Mouse (Mus musculus): ENCODE data around the gene Kif23. TPM values are rescaled to one million over a fixed set of nuclear protein-coding genes. Genes with fewer than 3 reads are reported as not detected.

The Kif23 gene
- 1 to 10 TPM in 1 of 2 experiments, under 1 TPM in 1; 0.58 to 1.6 TPM for total RNA-seq (2021)
- long read RNA-seq, result 0 reads

DNA sequence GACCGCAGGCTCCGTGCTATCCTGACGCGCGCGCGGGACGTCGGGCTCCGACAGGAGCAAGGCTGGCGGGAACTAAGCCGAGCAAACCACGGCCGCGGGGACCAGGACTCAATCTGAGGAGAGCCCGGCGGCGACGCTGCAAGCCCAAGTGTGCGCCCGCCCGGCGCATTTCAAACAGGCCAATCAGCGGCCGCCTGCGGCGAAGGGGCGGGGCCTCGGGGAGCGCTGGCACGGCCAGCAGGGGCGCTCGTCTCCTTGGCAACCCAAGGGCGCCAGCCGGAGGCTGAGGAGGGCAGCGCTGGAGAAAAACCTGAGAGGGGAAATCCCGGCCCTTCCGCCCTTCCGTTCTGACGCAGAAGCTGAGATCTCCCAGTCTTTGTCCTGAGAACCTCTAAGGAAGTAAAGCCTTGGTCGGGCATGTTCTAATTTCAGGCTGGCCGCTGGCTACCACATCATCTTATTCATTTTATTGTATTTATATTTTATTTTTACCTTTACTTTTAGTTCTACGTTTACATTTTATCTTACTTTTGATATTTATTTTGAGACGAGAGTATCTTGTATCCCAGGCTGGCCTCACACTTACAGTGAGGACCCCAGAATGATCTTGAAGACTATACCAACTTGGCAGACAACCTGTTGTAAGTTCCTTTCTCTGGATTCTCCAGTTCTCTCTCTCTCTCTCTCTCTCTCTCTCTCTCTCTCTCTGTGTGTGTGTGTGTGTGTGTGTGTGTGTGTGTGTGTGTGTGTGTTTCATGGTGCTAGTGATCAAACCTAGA lies at the start of gene Kif23:
Kif23 (minus strand) TSS at position 152 of the 779 bp plus-strand sequence.
- DNase-seq (ENCODE audit: low spot score in 2 of 2), result peak; percentile 87 to 93

- DNase-seq (ENCODE audit: low spot score in 2 of 2), result no peak
Measured at GRCm38 (mm10) chr9:61991158-61991557, 44.6 kb upstream of the Kif23 start.

DNA sequence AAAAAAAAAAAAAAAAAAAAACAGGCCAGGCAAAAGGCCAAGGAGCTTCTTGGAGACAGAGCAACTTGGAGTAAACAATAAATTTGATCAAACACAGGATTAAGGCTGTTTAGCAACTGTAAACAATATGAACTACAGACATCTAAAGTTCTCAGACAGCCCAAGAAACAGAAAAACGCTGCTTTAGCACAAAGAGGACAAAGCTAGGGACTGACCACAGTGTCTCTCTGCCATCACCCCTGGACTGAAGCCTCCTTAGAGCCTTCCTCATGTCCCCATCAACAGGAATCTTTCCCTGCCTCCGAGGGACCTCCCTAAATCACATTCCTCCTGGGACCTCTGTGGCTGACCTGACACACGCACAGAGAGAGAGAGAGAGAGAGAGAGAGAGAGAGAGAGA lies 44.2 kb upstream of the Kif23 start:
- DNase-seq (ENCODE audit: low spot score in 2 of 2), result no peak

GRCm38 (mm10) chr9:61986055-61986454 lies 39.5 kb upstream of the Kif23 start:
- DNase-seq (ENCODE audit: low spot score in 2 of 2), result no peak

DNA sequence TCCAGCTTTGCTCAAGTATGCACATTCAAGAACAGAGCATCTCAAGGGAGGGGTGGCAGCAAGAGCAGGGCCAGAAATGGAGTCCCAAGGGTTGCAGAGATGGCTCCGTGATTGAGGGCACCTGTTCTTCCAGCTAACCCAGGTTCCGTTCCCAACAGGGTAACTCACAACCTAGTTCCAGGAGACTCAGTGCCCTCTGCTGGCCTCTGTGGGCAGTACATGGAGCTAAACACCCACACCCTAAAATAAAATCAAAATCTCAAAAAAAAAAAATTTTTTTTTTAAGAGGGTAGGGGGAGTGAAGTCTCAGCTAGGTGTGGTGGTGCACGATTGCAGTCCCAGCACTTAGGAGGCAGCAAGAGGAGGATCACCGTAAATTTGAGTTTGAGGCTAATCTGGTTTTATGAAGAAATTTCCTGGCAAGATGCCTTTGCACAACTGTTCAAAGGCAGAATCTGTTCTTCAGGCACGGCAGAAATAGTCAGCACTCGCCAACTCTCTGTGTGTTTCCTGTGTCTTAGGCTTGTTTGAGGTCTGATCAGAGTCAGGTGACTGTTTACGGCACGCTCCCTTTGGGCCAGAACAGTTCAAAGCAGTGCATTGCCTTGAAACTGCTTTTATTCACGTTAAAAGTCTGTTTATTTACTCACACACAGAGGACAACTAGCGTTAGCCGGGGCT lies 38.7 kb upstream of the Kif23 start:
- DNase-seq (ENCODE audit: low spot score in 2 of 2), result peak in 1 of 2 experiments; percentile 66

DNA sequence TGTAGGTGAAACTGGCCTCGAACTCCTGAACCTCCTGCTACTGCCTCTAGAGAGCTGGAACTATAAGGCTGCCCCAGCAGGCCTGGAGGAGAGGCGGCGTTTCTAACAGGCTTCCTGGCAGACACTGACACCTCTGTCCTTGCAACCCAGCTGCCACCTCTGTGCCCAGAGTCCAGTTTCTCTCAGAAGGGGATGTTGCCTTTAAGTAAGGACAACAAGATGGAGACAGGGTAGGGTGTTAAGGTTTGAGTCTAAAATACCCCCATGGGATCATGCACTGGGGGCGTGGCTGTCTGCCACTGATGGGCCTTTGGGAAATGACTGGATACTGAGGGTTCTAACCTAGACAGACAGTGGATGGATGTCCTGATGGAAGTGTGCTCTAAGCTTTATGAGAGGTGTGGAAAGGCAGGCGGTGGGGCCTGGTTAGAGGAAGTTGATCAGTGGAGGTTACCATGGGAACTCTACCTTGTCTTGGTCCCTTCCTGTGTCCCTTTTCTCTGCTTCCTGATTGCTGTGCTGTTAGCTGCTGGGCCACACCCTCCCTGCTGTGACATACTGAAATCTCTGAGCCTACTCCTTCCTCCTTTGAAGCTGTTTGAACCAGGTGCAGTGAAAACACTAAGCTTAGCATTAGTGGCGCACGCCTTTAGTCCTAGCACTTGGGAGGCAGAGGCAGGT lies 36.5 kb upstream of the Kif23 start:
- no peak for DNase-seq (ENCODE audit: low spot score in 2 of 2)

DNA sequence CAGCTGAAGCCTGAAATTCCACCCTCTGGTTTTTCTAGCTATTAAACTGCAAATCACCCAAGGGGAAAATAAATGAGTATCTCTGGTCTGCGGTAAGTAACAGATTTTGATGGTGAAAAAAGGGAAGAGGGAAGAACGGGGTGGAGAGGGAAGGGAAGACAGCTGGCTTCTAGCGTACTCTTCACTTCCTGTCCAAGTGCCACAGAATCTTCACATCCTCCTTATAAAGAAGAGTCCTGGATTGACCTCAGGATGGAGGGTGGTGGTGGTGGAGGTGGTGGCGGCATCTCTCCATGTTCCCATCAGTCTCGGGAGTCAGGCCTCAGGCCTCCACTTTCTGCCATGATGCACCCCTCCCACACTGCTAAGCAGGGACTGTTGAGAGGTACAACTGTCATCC lies 35.3 kb upstream of the Kif23 start:
- DNase-seq (ENCODE audit: low spot score in 2 of 2), result no peak

GRCm38 (mm10) chr9:61979983-61980382 lies 33.4 kb upstream of the Kif23 start:
- DNase-seq (ENCODE audit: low spot score in 2 of 2), result no peak

DNA sequence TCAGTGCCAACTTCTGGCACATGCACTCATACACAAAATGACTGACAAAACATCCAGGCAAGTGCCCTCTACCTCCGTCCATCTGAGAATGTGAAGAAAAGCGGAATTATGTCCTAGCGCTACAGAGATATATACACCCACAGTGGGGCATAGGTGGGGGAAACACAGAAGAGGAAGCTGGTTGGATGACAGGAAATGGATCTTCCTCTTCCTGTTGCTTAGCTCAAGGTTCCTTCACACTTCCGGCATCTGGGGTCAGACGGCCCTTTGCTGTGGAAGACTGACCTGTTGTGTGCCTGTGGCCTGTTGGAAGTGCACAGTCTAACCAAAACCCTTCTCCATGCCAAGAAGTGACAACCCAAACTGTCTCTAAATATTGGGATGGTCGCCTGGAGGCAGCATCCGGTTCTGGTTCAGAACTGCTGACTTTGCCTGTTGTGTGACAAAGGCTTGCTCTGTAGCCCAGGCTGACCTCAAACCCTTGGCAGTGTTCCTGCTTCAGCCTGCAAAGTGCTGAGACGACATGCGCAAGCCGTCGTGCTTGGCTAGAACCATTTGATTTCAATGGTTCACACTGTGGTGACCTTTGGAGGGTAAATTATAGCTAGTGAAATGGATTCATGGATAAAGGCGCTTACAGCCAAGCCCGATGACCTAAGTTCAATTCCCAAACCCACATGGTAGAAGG lies 30.8 kb upstream of the Kif23 start:
- no peak for DNase-seq (ENCODE audit: low spot score in 2 of 2)

- no peak for DNase-seq (ENCODE audit: low spot score in 2 of 2)
Measured at GRCm38 (mm10) chr9:61972031-61972430, 25.5 kb upstream of the Kif23 start.

DNA sequence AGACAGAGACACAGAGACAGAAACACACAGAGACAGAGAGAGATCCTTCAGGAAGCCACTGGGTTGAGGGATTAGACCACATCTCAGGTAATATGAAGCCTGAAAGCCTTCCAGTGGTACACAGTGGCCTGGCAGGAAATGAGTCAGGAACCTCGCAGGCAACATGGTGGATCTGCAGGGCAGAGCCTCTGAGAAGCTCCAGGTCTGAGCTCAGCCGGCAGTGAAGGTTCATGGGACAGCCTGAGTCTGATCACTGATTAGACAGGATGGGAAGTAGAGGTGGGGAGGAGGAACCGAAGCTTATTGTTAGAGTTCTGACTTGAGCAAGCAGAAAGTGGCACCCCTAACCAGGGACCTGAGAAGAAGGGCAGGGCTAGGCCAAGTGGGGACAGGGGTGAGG lies 24.5 kb upstream of the Kif23 start:
- no peak for DNase-seq (ENCODE audit: low spot score in 2 of 2)

GRCm38 (mm10) chr9:61967357-61967756 lies 20.8 kb upstream of the Kif23 start:
- DNase-seq (ENCODE audit: low spot score in 2 of 2), result no peak

- no peak for DNase-seq (ENCODE audit: low spot score in 2 of 2)
Measured at GRCm38 (mm10) chr9:61965987-61966386, 19.4 kb upstream of the Kif23 start.

- peak; percentile 56 to 76 for DNase-seq (ENCODE audit: low spot score in 2 of 2)
Measured at GRCm38 (mm10) chr9:61965411-61965930, 18.9 kb upstream of the Kif23 start.

GRCm38 (mm10) chr9:61963356-61963755 lies 16.8 kb upstream of the Kif23 start:
- DNase-seq (ENCODE audit: low spot score in 2 of 2), result no peak

DNA sequence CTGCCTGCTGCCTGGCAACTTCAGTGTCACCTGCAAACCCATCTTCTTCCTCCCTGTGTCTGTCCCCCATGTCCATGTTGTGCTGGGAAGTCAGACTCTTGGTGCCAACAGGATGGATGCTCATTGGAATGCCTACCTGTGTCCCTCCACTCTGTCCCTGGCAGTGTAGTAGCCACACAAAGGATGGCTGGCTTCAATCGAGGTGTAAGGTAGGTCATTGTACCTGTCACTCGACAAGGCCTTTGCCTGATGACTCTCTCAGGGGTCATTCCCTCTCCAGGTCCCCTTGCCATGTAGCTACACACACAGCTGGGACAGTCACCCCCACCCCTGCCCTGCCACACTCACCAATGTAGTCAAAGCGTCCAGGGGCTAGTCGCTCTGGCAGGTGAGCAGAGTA lies 14.6 kb upstream of the Kif23 start:
- no peak for DNase-seq (ENCODE audit: low spot score in 2 of 2)

DNA sequence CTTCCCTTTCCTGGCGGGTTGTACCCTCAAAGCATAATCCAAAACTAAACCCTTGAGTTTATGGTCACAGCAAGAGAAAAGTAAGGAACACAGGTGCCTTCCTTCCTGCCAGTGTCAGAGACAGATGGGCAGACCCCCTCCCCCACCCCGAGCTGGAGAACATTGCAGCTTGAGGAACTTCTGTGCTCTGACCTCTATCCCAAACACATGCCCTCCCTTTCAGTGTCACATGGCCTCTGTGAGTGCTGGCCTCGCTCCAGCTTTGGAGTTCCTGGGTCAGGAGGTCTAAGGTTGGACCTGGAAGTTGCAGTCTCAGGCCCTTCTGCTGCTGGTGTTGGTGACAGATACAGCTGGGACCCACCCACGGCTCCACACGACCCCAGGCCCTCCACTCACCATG lies 14.2 kb upstream of the Kif23 start:
- no peak for DNase-seq (ENCODE audit: low spot score in 2 of 2)

DNA sequence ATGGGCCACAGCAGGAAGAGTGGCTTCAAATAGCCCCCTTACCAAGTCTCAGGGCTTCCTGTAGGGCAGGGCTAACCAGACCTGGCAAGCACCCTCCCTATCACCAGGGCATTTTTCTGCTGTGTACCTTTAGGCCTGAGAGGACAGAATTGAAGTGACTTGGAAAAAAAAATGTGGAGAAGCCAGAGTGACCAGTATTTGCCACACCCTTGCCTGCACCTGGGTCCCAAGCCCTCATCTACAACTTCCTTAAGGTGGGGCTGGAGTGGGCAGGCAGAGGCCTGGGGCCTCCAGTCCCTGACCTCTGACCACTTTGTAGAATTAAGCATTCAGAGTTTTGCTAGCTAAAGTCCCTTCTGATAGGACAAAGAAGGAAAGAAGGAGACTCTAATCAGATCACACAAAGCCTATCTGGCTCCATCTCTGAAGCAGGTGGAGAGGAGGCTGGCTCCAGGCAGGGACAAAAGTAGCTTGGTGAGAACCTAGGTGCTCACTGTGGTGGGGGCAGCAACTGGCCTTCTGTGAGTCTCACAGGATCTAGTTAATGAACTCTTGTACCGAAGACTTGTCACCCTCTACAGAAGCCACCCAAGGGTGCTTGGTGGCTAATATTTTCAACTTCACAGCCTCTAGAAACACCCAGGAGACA lies 13.5 kb upstream of the Kif23 start:
- no peak for DNase-seq (ENCODE audit: low spot score in 2 of 2)

GRCm38 (mm10) chr9:61954707-61955106 lies 8.1 kb upstream of the Kif23 start:
- no peak for DNase-seq (ENCODE audit: low spot score in 2 of 2)

DNA sequence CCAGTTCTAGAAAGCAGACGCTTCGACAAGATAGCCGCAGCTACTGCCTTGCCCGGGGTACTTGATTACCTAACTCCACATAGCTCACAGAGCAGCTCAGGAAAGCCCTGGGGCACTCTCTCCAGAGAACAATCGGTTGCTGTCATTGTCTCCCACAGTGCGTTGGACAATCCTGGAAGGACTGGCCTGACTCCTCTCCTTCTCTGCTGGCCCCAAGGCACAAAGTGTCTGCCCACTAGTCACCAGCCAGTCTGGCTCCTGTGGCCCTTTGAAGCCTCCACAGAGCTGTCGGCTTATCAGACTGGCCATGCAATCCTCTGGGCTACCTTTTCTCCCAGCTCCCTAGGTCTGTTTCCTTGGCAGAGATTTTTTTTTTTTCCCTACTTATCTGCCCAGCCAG lies 5.7 kb upstream of the Kif23 start:
- no peak for DNase-seq (ENCODE audit: low spot score in 2 of 2)

All from layer of hippocampus, adult 18-20 months (tissue).